Mouse (Mus musculus) CH12.LX (cell line): ENCODE results near the gene Sptbn4. TPM values are rescaled to one million over a fixed set of nuclear protein-coding genes. Genes with fewer than 3 reads are reported as not detected.
A peak's percentile ranks its signal among the peaks of the same experiment; 100 is the strongest.

Experiments
- DNase-seq: peaks from one replicate; pipeline ENCODE4 v3.0.0-alpha.2; 2013; ENCODE audit errors: extremely low read depth
- H3K27ac ChIP-seq: 2 replicates; pipeline ENCODE4 v1.5.1; 2012; ENCODE audit warnings: low read depth, mild to moderate bottlenecking, control low read depth, moderate library complexity; ENCODE audit not compliant: insufficient read depth
- H3K27me3 ChIP-seq: replicated peaks from 2 replicates; pipeline ENCODE3; 2012; ENCODE audit warnings: inconsistent platforms
- H3K36me3 ChIP-seq, 2 experiments: replicated peaks in 1 of 2; 2 replicates each; pipeline versions ENCODE3 to v1.6.1; 2012; ENCODE audit warnings: inconsistent platforms in 1 of 2, low read length in 1 of 2, mild to moderate bottlenecking in 1 of 2, mixed read lengths in 1 of 2, moderate library complexity in 1 of 2; ENCODE audit not compliant: control insufficient read depth in 1 of 2, insufficient read depth in 1 of 2
- H3K4me1 ChIP-seq, 2 experiments: 2 replicates each; pipeline ENCODE4 v1.6.1; 2012; ENCODE audit warnings: inconsistent platforms in 1 of 2, moderate library complexity in 1 of 2; ENCODE audit not compliant: insufficient read depth in 2 of 2, control insufficient read depth in 1 of 2
- H3K4me2 ChIP-seq: 2 replicates; pipeline ENCODE4 v1.6.1; 2012; ENCODE audit warnings: low read depth, mild to moderate bottlenecking, control low read depth; ENCODE audit not compliant: poor library complexity, insufficient read depth, severe bottlenecking
- H3K4me3 ChIP-seq, 3 experiments: fragments of 150-350 bp in 1 of 3; sonication (generic) in 1 of 3; replicated peaks in 1 of 3; 2 replicates each; pipeline versions ENCODE3 to v1.5.1; 2011 to 2012; ENCODE audit warnings: low read depth in 2 of 3, low read length in 2 of 3, mild to moderate bottlenecking in 2 of 3, moderate library complexity in 2 of 3, control low read depth in 1 of 3, improper control_type of control experiment in 1 of 3, inconsistent platforms in 1 of 3, mixed read lengths in 1 of 3; ENCODE audit not compliant: poor library complexity in 1 of 3
- H3K79me2 ChIP-seq: replicated peaks from 2 replicates; pipeline ENCODE4 v1.6.1; 2012; ENCODE audit warnings: mild to moderate bottlenecking, moderate library complexity; ENCODE audit not compliant: control insufficient read depth, poor library complexity, insufficient read depth, severe bottlenecking; ENCODE audit errors: extremely low read depth
- H3K9ac ChIP-seq: 2 replicates; pipeline ENCODE4 v1.6.1; 2012; ENCODE audit warnings: low read depth, mild to moderate bottlenecking, control low read depth, moderate library complexity; ENCODE audit not compliant: insufficient read depth
- H3K9me3 ChIP-seq: replicated peaks from 2 replicates; pipeline ENCODE3; 2012; ENCODE audit warnings: low read length, inconsistent platforms, mixed read lengths
- CTCF ChIP-seq, 2 experiments: IDR thresholded peaks in 1 of 2; conservative IDR thresholded peaks in 1 of 2; 2 replicates each; pipeline ENCODE4 v1.5.1; 2011 to 2012; ENCODE audit warnings: low read depth in 2 of 2, low read length in 2 of 2, improper control_type of control experiment in 1 of 2, inconsistent platforms in 1 of 2, mild to moderate bottlenecking in 1 of 2, moderate library complexity in 1 of 2
- E2F4 ChIP-seq: IDR thresholded peaks from 2 replicates; pipeline ENCODE4 v1.6.1; 2011; ENCODE audit warnings: low read depth, low read length, improper control_type of control experiment; ENCODE audit not compliant: insufficient replicate concordance
- ELF1 ChIP-seq: IDR thresholded peaks from 2 replicates; pipeline ENCODE4 v1.6.1; 2014; ENCODE audit warnings: low read depth, mild to moderate bottlenecking, inconsistent platforms, low read length, improper control_type of control experiment
- EP300 ChIP-seq: IDR thresholded peaks from 2 replicates; pipeline ENCODE4 v1.6.1; 2011; ENCODE audit warnings: low read length, improper control_type of control experiment
- ETS1 ChIP-seq: conservative IDR thresholded peaks from 2 replicates; pipeline ENCODE4 v1.6.1; 2012; ENCODE audit warnings: low read depth, mild to moderate bottlenecking, inconsistent platforms, low read length, improper control_type of control experiment, moderate library complexity
- GABPA ChIP-seq: IDR thresholded peaks from 2 replicates; pipeline ENCODE4 v1.6.1; 2012; ENCODE audit warnings: low read depth, low read length, improper control_type of control experiment, inconsistent platforms; ENCODE audit not compliant: insufficient replicate concordance
- HCFC1 ChIP-seq: IDR thresholded peaks from 2 replicates; pipeline ENCODE4 v1.6.1; 2012; ENCODE audit warnings: low read depth, mild to moderate bottlenecking, inconsistent platforms, low read length, improper control_type of control experiment
- MAX ChIP-seq: IDR thresholded peaks from 2 replicates; pipeline ENCODE4 v1.6.1; 2011; ENCODE audit warnings: low read length, improper control_type of control experiment
- MEF2A ChIP-seq: IDR thresholded peaks from 2 replicates; pipeline ENCODE4 v1.6.1; 2014; ENCODE audit warnings: low read depth, mild to moderate bottlenecking, inconsistent platforms, low read length, improper control_type of control experiment, borderline replicate concordance
- RAD21 ChIP-seq: IDR thresholded peaks from 2 replicates; pipeline ENCODE4 v1.6.1; 2011; ENCODE audit warnings: low read depth, mild to moderate bottlenecking, low read length, improper control_type of control experiment, moderate library complexity
- RCOR1 ChIP-seq: conservative IDR thresholded peaks from 2 replicates; pipeline ENCODE4 v1.6.1; 2012; ENCODE audit warnings: low read depth, mild to moderate bottlenecking, inconsistent platforms, low read length, improper control_type of control experiment
- SMC3 ChIP-seq: IDR thresholded peaks from 2 replicates; pipeline ENCODE4 v1.6.1; 2011; ENCODE audit warnings: low read depth, low read length, improper control_type of control experiment
- ZNF384 ChIP-seq: IDR thresholded peaks from 2 replicates; pipeline ENCODE4 v1.6.1; 2012; ENCODE audit warnings: low read depth, low read length, improper control_type of control experiment, inconsistent platforms
- dilution Hi-C: fragments of 300-500 bp; cut with MboI; formaldehyde crosslinking; loops from 2 replicates; pipeline ENCODE4 v1.14.3; 2020; ENCODE audit warnings: low sequenced_read_pairs; ENCODE audit not compliant: extremely low pct_unique_long_range_greater_than_20kb, extremely low pct_ligation_motif_present
- in situ Hi-C: fragments of 300-500 bp; cut with MboI; formaldehyde crosslinking; loops from 3 replicates; pipeline ENCODE4 v1.14.3; 2019; ENCODE audit warnings: low sequenced_read_pairs, low pct_ligation_motif_present, low pct_unique_long_range_greater_than_20kb, mixed read lengths
- polyA plus RNA-seq: library from polyadenylated mRNA; unstranded; fragments of >175 nt; gene quantifications from 2 replicates; pipeline ENCODE4 v1.2.1, GENCODE M21; 2012; ENCODE audit warnings: low read depth; ENCODE audit not compliant: insufficient read length
- total RNA-seq, 2 experiments: library from RNA; depleted of rRNA; stranded (reverse); fragments of 300-350 nt in 1 of 2; fragments of >200 nt in 1 of 2; gene quantifications; 2 replicates each; pipeline ENCODE4 v1.2.3; 2012 to 2014

The Sptbn4 gene
- total and polyA plus RNA-seq, 3 experiments = 0.21 to 0.38 (median 0.24) TPM

- peak; percentile 43 for DNase-seq
- dilution Hi-C loops = no loop called here
These were observed 69.1 kb downstream of the Sptbn4 start for GRCm38 (mm10) chr7:27378431-27378830.

GRCm38 (mm10) chr7:27375274-27375673 lies 72.2 kb downstream of the Sptbn4 start:
- H3K36me3 ChIP-seq = no peaks in the 10 kb centered on the region
- in situ Hi-C loops (no loop called here), dilution Hi-C loops (no loop called here)
- no peak for TF ChIP-seq ETS1
- no peak overlapping the region for H3K27ac ChIP-seq
- H3K79me2 ChIP-seq = no peaks in the 10 kb centered on the region
- H3K9me3 ChIP-seq = peaks cover 13% of the 10 kb centered on the region
- H3K9ac ChIP-seq = no peak overlapping the region
- no peak for DNase-seq
- no peak overlapping the region for H3K4me3 ChIP-seq
- no peak overlapping the region for H3K4me2 ChIP-seq
- H3K27me3 ChIP-seq = peaks cover 50% of the 10 kb centered on the region
- H3K4me1 ChIP-seq = no peaks in the 10 kb centered on the region

More at GRCm38 (mm10) chr7:27378431-27378830, 69.1 kb downstream of the Sptbn4 start:
- H3K27ac ChIP-seq = no peak overlapping the region
- TF ChIP-seq SMC3 (peak; percentile 19; the same call in 1 of the 2 replicates), CTCF (conservative IDR thresholded peaks at IDR 0.05 in 1 of 2, IDR thresholded peaks at IDR 0.05 in 1 of 2; ENCODE audit: low read depth in 2 of 2, low read length in 2 of 2) (peak; percentile 51 to 67), ZNF384 (no peak), RAD21 (peak; percentile 8), E2F4 (no peak), GABPA (no peak), HCFC1 (no peak)
- no peaks in the 10 kb centered on the region for H3K36me3 ChIP-seq
- peaks cover 11% of the 10 kb centered on the region for H3K9me3 ChIP-seq
- in situ Hi-C loops = no loop called here
- H3K4me2 ChIP-seq = no peak overlapping the region
- H3K79me2 ChIP-seq = no peaks in the 10 kb centered on the region
- no peak overlapping the region for H3K4me3 ChIP-seq
- peaks cover 0 to 2% of the 10 kb centered on the region in 2 experiments; a peak in 1 of 4 replicates for H3K4me1 ChIP-seq
- peaks cover 29% of the 10 kb centered on the region for H3K27me3 ChIP-seq
- H3K9ac ChIP-seq = no peak overlapping the region

- in situ Hi-C loops (no loop called here), dilution Hi-C loops (no loop called here)
- Histone ChIP-seq H3K36me3 (no peaks in the 10 kb centered on the region), H3K9me3 (peaks cover 22% of the 10 kb centered on the region), H3K4me2 (no peak overlapping the region), H3K27ac (no peak overlapping the region), H3K9ac (no peak overlapping the region), H3K79me2 (no peaks in the 10 kb centered on the region), H3K4me1 (peaks cover 3 to 7% of the 10 kb centered on the region in 2 experiments; a peak in 2 of 4 replicates), H3K27me3 (peaks cover 65% of the 10 kb centered on the region), H3K4me3 (no peak overlapping the region)
- DNase-seq = no peak
- TF ChIP-seq ELF1 = no peak
- no peak for TF ChIP-seq MAX
- no peak for TF ChIP-seq EP300
- no peak for TF ChIP-seq RCOR1
- TF ChIP-seq CTCF (conservative IDR thresholded peaks at IDR 0.05 in 1 of 2, IDR thresholded peaks at IDR 0.05 in 1 of 2; ENCODE audit: low read depth in 2 of 2, low read length in 2 of 2) = no peak
- TF ChIP-seq MEF2A = no peak
These were observed 75.6 kb downstream of the Sptbn4 start for GRCm38 (mm10) chr7:27371715-27372462.
